Mouse (Mus musculus): ENCODE data around the gene C2cd4a.

The C2cd4a gene

DNA sequence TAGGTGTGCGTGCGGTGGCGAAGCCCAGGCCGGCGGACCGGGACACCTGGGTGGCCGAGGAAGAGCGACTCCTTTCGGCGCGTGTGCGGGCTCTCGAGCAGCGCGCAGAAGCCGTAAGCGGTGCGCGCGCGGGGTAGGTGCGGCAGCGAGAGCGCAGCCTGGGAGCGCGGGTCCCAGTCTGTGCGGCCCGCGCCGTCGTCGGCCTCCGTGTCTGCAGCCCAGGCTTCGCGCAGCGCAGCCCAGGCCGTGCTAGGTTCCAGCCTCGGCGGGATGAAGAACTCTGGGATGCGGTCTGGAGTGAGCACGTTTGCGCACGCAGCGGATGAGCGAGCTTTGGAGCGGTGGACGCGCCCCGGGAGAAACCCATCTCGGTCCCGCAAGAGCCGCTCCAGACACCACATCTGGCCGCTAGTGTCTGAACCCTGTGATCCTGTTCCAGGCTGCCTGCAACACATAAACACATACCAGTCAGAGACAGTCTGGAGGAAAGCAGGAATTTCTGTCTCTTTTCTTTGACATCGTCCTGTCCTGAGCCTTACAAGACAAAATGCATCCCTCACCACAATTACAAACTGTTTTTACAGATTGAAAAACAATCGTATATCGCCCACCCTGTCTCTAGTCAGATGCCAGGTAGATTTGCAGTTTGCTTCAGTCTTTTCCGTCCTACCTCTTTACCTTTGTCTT lies 628 bp downstream of the C2cd4a start:
- peak; percentile 53 for DNase-seq (ENCODE audit: low spot score)

DNA sequence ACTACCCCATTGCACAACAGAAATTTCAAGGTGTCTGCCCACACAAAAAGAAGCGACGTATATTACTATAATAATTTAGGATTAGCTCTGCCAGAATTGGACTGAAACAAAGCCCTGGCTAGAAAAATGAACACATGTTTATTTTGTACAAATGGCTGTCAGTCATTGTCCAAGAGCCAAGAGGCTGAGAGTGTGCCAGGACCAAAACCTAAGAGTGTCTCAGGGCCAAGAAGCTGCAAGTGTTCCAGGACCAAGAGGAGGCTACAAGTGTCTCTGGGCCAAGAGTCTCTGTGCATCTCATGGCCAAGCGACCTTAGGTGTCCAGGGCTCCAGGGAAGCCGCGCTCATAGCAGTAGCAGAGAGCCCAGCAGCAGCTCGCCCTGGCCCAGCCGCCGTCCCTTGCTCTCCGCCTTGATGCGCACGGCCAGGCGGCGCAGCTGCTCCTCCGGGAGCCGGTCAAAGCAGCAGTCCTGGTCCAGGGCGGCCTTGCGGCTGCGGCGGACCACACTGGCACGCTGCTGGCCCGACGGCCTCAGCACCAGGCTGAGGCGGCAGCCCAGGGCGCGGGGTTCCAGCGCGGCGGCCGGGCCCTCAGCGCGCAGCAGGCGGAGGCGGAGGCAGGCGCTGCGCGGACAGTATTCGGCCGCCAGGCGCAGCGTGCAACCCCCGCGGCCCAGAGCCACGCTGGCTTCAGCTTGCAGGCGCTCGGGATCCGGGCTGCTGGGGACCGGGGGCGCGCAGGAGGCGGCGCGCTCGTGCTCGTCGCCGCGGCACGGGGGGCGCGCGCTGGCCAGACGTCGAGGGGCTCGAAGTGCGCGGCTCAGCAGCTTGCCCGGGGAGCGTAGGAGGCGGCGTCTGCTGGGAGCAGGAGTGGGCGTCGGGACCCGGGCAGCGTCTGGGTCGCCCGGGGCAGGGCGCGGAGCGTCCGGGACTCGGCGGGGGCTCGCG lies 1.4 kb downstream of the C2cd4a start:
- DNase-seq (ENCODE audit: low spot score): peak; percentile 61

DNA sequence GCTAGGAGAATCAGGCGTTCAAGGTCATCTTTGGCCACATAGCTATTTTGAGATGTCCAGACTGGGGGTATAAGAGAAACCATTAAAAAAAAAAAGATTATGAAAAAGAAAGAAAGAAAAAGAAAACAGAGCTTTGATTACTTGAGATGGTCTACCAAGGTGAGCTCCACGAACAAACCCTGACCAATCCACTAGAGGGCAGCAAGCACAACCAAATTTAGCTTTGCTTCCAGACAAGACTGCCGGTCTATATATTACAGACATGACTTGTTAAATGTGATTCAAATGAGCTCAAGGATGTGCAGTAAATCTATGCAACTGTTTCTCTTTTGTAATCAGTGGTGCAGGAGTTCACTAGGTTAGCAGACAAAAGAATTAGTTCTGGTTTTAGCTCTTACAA lies 3.9 kb downstream of the C2cd4a start:
- DNase-seq (ENCODE audit: low spot score): peak; percentile 83

DNA sequence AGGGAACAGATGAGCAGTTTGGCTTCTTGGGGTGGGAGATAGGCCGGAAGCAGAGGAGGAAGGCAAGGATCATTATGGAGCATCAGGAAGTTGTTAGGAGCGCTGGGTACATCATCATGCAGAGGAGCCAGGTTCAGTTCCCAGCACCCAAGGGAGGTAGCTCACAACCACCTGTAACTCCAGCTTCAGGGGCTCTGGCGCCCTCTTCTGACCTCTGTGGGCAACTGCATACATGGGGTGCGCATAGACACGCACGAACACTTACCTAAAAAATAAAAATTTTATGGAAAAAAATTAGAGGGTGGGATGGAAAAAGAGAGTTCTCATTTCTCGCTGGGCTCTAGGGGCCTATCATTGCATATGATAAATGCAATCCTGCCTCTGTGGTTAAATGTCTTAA lies 6.6 kb downstream of the C2cd4a start:
- no peak for DNase-seq (ENCODE audit: low spot score)

DNA sequence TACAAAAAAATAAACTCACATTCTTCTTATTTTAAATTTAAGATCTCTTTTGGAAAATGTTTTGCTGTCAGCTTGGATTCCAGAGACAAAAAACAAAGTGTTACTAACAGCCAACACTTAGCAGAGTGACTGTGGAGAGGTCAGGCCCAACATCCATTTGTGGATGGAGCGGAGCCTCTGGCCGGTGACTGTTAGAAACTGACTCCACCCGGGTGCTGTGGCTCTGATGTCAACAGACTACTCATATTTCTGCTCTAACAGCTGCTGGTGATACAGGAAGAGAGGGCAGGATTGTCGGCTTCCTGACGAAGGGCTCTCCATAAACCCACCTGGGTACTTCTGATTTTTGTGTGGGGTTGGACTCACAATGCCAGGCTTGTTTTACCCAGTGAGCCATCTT lies 9.0 kb downstream of the C2cd4a start:
- no peak for DNase-seq (ENCODE audit: low spot score)

DNA sequence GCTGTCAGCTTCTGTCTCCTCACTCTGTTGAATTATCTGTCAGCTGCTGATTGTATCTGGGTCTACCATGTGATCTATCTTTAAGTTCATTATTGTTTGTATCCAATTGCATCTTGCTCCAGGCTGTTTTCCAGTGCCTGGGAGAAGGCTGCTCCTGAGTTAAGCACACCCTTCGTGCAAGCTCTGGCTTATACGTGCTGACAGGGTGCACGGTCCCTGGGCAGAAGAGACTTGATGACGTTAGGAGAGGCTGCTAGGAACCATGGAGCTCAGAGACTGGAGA lies 13.5 kb downstream of the C2cd4a start:
- DNase-seq (ENCODE audit: low spot score): no peak

DNA sequence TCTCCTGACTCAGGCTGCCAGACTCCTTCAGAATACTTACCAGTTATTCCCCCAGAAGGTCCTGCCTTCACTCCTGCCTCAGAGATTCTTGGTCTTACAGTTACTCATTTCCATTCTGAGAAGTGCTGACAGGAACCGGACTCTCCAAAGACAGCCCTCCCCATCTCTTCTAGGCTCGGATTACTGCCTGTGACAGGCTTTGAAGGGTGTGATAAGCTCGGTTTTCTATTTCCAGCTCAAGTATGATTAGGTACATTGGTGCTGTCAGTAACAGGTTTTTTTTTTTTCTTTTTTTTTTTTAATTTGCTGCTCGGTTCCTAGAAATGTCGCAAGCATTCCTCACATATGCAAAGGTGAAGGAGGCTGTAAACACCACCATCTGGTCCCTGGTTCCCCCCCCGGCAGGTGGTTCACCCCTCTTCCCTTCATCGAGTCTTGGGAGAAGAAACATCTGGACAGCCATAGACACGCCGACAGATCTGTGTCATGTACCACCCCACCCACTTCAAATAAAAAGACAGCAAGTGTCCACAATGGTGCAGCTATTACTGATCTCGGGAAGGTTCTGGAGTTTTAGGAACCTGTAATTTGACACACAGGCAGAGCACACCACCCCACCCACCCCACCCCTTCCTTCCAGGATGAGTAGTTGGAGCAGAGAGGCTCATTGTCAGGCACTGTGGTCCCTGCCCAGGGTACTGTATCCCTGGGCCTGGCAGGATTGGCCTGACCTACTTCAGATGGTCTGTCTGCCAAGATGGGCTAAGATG lies 14.0 kb downstream of the C2cd4a start:
- no peak for DNase-seq (ENCODE audit: low spot score)

DNA sequence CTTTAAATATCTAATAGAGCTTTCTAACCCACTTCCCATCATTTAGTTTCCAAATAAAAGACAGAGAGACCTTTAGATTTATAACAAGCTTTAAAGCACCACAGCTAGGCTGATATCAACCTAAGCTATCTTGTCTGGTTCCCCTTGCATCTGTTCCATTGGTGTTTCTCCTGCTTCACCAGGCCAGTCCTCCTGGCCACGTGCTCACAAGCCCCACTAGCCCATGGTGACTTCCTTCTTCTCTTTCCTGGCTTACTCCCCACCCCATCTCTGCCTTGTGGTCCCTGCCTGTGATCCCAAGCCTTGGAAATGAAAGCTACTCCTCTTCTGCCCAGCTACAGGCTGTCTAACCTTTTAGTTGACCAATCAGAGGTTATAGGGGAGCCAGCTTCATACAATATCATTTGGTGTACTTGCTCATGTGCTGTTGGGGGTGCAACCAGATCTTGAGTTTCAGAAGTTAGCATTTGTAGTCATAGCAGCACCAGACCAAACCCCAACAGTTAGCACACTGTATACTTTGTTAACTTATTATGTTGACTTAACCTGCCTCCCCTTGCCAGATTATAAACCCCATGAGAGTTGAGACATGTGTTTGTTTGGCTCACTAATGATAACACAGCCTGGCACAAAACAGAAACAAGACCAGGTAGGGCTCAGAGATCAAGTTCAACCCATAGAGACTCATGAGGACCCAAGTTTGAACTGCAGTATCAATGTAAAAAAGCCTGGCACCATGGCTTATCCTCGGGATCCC lies 15.8 kb downstream of the C2cd4a start:
- DNase-seq (ENCODE audit: low spot score): no peak

DNA sequence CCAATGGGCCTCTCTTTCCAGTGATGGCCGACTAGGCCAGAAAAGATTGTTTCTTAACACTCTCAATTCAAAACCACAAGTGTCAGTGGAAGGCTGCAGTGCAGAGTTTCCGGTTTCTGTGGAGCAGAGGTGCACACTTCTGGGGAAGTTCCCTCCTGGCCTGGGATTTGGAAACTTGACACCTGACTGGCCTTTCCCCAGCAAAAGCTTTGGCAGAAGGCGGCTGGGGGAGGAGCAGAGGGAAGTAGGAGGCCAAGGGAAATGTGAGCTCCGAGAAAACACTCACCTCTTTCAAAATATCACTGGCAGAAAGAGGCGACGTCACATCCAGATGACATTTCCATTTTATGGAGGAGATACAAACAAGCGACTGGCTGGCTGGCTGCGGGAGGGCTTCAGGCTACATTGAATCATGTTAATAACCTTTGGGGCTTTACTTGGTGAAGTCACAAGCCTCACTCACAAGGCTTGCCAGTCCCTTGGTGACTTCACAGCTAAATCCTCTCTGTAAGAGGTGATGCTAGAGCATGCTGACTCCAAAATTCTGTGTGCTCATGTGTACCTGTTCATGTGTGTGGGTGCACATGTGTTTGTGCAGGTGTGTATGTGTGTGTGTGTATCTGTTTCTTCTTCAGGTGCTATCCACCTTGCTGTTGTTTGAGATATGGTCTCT lies 18.3 kb downstream of the C2cd4a start:
- DNase-seq (ENCODE audit: low spot score): peak; percentile 79

DNA sequence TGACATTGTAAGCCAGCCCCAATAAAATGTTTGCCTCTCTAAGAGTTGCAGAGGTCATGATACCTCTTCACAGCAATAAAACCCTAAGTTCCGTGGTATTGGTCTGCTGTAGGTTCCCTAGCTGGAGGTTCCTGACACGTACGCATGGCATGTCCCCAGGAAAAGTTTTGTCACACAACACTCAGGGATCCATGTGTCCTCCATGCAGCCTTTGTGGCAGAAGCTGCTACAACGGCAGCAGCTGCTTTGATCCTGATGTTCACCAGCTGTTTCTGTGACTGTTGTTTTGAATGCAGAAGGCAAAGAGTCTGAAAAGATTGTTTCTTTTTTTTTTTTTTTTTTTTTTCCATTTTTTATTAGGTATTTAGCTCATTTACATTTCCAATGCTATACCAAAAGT lies 19.0 kb downstream of the C2cd4a start:
- DNase-seq (ENCODE audit: low spot score): no peak

DNA sequence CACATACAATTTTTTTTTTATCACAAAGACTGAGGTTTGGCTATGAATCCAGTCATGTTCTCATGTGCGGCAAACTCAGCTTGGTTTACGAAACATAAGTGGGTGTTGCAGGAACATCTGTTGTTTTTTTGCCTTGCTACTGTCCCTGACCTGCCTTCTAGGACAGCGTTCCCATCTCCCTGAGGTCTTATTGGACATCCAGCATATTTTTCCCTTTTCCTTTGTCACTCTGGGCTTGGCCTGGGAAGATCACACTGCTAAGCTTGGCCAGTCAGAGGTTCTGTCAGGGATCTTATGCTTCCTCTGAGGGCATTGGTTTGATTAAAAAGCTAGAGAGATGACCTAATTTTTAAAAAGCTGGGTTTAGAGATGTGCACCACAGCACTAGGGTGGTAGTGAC lies 21.0 kb downstream of the C2cd4a start:
- no peak for DNase-seq (ENCODE audit: low spot score)

DNA sequence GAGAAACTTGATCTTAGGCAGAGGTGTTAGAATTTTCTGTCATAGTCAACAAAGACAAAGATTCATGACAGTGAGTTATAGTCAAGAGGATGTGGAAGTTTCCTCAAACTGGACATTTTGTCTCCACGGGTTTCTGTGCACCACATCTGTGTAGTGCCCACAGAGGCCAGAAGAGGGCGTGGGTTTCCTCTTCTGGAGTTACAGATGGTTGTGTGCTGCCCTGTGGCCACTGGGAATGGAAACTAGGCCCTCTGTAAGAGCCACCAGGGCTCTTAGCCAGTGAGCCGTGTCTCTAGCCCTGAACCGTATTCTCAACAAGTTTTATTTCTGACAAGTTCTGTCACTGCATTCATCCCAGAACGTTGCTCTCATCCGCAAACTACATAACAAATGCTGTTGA lies 21.6 kb downstream of the C2cd4a start:
- no peak for DNase-seq (ENCODE audit: low spot score)

DNA sequence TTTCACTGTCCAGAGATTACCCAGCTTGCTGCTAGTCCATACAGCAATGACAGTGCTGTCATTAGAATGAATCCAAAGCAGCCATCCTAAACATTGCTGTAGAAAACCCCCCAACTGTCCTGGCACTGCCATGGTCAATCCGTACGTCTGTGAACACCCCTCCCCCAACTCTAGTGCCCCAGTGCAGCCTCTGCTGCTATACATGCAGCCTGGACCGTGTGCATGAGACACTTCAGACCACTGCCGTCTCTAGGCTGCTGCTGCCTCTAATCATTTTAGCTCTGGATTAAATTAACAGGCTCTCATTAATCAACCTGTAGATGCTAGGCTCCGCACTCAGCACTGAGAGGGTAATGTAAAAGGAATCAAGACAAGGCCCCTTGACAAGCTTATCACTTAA lies 25.1 kb downstream of the C2cd4a start:
- no peak for DNase-seq (ENCODE audit: low spot score)

DNA sequence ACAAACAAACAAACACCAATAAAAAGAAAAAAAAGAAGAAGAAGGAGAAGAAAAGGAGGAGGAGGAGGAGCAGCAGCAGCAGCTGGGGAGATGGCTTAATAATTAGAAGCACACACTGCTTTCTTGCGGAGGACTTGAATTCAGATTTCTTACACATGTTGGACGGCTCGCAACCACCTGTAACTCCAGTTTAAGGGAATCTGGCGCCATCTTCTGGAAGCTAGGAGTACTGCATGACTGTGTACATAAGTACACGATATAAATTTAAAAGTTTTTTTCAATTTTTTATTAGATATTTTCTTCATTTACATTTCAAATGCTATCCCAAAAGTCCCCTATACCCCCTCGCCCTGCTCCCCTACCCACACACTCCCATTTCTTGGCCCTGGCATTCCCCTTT lies 29.9 kb downstream of the C2cd4a start:
- DNase-seq (ENCODE audit: low spot score): peak; percentile 78

DNA sequence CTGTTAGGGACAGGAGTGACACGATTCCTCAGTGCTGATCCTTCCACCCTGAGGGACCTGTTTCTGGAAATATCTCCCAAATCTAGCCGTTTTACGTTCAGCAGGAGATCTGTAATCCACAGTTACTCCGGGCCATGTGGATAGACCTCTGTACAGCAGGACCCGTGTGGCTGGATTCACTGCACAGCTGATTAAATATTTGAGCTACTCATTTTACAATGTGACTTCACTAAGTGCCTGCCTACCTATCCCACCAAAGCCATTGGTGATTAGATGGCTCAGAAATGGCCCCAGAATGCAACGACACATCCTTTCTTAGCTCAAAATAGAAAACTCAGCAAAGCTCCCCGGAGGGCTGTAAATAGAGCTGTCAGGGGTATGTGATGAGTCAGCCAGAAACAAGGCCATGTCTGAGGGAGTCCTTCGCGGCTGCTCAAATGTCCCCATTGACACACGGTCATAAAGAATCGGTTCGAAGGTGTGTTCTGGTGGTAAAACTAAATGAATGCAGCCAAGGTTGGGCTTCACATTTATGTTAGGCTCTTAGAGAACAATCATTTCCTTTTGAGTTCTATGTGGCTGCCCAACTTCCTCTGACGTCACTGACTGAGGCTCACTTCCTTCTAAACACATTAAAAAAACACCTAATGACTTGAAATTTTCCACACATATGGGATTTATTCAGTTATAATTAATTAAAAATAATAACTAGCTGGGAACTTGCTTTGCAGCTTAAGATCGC lies 32.9 kb downstream of the C2cd4a start:
- no peak for DNase-seq (ENCODE audit: low spot score)

DNA sequence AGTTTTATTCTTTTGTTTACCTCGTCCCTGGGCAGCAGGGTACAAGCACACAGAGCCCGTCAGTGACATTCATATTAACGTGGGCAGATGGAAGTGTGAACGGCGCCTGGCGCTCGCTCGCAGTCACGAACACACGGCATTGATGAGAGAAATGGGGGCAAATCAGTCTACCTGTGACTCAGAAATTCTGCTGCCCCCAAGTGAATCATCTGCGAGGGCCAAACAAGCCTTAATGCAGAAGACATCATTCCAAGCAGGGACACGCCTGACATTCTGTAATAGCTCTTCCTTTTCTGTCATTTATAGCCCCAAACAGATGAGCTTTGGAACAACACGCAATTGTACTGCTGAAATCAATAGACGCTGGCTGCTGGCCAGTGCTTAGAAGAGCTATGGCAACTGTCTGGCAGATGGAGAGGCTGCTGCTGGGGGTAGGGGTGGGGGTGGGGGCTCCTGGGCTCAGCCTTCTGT lies 36.9 kb downstream of the C2cd4a start:
- DNase-seq (ENCODE audit: low spot score): no peak

DNA sequence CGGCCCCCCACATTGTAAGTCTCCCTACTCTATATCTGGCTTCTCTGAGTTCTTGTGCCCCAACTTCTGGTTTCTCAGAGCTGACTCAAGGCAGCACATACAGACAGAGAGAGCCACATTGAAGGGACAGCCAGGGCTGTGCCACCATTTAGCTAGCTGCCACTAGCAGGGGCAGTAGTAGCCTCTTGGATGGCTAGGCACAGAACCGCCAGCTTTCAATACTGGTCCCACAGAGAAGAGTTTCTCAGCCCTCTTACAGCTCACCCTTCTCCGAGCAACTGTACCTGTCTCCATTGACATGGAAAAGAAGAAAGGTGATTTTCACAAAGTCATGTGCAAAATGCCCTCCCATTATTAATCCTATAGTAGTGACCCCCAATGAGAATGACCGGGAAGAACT lies 37.5 kb downstream of the C2cd4a start:
- DNase-seq (ENCODE audit: low spot score): no peak

DNA sequence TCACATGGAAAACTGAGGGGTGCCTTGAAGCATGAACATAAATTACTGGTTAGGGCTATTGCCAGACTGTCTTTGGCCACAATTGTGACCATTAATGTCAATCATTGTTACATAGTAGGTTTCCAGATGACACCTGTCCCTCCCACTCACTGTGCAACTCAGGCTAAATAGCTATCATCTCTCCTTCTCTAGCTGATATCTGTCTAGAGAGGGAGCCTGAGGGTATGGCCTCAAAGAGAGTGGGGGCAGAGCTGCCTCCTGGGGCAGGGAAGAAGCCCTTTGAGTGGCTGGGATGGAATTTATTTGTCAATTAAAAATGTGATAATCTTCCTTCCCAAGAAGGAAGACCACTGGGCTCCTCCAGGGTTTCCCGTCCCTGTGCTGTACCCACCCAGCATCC lies 37.9 kb downstream of the C2cd4a start:
- no peak for DNase-seq (ENCODE audit: low spot score)

DNA sequence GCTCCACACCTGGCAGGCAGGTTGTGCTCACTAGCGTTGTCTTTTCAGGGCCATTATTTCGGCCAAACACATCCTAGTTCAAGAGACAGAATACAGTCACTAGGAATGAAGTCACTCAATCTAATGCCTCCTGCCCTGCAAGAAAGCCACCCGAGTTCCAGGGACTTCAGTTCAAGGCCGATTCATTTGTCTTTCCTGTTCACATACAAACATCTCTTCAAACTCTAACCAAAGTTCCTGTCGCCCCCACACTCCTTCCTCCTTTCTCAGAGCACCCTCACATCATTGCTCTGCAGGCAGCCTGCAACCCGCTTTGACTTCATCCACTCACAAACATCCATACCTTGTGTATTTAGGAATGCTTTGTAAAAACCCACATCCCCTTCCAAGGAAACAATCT lies 38.6 kb downstream of the C2cd4a start:
- DNase-seq (ENCODE audit: low spot score): no peak

DNA sequence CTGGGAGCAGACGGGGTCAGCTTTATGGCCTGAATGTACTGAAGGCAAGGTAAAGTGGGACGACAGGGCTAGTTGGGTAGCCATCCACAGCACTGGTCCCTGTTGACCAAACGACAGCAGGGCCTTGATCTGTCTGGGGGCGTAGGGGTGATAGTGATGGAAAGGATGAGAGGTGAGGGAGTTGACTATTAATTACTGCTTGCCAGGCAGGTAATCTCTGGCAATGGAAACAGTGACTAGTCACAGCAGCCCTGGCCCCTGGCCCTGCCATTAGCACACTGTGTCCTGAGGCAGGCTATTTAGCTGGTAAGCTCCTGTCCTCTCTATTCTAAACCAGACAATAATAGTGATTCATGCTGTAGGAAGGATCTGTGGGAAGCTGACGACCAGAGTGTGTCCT lies 39.7 kb downstream of the C2cd4a start:
- no peak for DNase-seq (ENCODE audit: low spot score)

DNA sequence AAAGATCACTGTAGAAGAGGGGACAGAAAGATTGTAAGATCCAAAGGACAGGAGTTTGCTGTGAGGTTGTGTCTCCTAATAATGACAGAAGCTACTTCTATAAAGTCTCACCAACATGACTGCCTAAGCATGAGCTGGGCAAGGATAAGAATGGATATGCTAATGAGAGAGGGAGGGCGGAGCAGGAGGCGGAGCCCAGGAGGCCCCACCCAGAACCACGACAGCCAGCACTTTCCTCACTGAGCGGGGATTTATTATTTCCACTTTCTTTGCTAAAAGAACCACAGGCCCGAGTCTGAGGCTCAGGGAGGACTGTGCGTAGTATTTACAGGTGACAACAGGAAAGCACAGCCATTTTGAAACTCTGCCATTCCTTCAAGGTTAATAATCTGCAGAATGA lies 44.5 kb downstream of the C2cd4a start:
- no peak for DNase-seq (ENCODE audit: low spot score)
